Mouse (Mus musculus) embryo, embryonic 11 days (tissue): Measurements from ENCODE around the gene Birc2.
"Not testable (repeated sequence)": the region's sequence is repeated elsewhere in the genome, so short reads cannot be mapped to it uniquely, and the experiment has no call there.

Source experiments
- DNase-seq: peaks from one replicate; pipeline ENCODE4 v3.0.0-alpha.2; 2015

Gene Birc2

DNA sequence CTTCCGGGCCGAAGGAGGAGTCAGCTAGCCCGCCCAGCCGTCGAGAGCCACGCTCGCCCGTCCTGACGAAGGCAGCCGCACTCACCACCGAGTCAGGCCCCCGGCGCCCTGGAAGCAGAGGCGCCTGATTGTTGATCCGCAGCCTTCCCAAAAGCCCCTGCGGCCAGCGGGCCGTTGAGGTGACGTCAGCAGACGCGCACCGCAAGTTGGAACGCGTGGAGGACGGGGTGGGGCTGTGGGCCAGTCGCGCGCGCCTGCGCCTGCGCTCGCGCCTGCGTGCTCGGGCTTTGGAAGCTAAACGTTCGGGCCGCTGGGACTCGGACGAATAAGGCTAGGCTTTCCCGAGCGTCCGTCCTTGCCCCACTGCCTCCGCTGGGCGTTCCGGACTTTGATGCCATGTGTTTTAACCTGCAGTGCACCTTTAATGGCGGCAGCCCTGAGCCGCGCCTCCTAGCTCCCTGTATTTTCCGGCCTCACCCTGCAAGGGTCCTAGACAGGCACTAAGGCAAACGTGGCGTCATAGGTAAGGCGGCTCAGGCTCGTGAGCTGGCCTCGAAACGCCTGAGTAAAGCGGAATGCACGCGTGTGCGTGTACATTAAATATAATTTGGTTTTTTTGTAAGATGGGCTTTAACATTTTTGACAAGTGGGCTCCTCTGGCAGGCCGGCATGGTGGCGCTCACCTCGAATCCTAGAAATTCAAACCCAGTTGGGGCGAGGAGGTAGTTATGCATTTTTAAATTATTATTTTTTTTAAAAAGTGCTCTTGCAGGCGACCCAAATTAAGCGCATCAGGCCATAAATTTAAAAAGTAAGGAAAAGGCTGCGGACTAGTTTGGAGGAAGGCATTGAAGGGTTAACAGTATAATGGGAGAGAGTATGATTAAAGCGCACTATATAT, at the start of gene Birc2:
TSS of gene Birc2 (minus strand) at position 160 of the 901 bp plus-strand sequence.
- DNase-seq, result peak; percentile 99

DNA sequence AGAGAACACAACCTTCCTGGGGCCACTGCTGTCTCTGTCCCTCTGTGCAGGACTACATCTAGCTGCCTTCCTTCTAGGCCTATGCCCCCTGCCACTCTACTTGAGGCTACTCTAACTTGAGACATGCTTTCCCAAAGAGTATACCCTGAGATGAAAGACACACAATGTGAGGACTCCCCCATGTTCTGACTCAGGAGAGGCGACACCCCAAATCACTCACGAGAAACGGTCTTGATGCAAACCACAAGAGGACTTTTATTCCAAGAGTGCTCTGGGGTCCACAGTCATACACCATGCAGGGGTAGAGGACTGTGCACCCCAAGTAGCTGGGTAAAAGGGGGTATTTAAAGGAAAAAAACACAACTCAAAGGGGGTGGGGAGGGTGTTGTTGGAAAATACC, 47.5 kb upstream of the Birc2 start:
- DNase-seq, result no peak

DNA sequence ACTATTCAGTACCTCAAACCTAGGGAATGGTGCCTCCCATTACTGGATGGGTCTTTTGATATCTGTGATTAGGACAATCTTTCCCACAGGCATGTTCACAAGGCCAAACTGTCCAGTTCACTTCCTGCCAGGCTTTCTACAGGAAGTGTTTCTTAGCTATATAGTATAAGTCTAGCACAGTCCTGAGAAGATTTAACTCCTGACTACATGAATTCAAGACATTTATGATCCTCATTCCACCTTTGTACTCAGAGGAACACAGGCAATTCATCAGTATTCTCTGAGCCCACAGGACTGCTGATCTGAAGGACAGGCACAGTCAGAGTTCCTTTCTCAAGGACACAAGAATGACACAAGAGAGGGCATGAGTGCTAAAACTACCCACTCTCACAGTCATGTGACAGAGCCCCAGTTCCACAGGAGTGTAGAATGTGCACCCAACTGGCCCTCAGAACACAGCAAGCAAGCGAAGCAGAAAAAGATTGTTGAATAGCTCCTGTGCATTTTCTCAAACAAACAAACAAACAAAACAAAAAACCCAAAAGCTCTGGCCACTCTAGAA, 45.5 kb upstream of the Birc2 start:
- no peak for DNase-seq

DNA sequence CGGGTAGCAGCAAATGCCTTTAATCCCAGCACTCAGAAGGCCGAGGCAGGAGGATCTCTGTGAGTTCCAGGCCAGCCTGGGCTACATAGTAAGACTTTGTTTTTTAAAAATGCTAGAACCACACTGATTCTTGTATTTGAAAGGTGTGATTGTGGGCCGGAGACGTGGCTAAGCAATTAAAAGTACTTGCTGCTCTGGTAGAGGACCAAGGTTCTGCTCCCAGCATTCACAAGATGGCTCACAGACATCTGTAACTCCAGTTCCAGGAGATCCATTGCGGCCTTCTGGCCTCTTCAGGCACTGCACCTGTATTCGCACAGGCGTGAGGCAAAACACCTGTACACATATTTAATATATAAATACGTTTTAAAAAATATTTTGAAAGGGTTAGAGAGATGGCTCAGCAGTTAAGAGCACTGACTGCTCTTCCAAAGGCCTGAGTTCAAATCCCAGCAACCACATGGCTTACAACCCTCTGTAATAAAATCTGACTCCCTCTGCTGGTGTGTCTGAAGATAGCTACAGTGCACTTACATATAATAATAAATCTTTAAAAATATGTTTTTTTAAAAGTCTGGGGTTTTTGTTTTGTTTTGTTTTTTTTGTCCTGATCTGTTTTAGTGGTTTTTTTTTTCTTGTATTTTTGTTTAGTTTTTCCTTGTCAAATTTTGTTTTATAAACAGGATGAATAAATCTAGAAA, 36.8 kb upstream of the Birc2 start:
- DNase-seq, result no peak

DNA sequence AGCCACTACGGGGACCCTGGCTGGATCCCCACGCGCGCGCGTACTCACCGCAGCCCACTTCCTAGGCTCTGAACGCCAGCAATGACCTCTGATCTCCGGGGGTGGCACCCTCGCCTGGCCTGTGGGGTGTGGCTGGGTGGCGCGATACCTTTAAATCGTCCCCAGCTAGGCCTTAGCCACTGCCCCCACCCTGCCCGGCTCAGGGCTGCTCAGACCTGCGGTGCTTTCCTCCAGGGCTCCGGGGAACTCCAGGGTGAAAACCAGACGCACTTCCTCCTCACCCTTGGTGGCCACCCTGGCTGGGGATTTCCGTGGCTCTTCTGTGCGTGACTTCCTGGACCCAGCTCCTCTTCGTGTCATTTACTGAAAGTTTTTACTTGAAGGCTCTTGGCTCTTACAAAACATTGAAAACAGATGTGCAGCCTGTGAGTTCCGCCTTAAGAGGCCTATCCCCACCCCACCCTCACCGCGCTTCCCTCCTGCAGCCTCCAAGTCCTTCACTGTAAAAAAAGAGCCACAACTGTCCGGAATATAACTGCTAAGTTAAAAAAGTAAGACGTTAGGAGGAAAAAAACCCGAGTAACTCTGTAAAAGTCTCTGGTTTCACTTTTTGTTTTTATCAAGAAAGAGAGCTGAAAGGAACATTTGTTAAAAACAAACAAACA, 36.0 kb upstream of the Birc2 start, which contains the start of gene Birc3:
TSS of gene Birc3 (minus strand) at position 412 of the 665 bp plus-strand sequence.
- DNase-seq, result peak; percentile 68

DNA sequence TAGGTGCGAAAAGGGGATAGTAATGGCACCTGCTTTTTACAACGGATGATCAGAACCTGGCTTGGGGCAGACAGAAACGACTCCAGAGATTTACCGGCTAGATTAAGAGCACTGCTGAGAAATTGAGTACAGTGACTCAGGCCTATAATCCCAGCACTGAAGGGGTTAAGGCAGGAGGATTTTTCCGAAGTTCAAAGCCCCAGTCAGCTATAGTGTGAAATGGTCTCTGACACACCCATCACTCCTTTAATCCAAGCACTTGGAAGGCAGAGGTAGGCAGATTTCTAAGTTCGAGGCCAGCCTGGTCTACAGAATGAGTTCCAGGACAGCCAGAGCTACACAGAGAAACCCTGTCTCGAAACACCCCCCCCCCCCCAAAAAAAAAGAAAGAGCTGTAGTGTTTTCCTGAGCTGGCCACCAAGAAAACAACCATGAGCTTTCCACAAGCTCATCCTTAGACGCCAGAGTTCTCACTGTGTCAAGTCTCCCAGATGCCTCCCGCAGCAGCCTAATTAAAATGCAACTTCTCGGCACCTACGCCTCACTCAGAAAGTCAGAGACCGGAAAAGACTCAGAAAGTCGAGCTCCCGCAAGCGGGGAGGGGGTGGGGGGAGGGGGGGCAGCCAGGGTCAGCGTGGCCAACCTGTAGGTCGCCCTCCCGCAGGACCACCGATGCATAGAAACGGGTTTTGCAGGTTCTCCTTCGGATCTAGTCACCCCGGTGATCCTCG, 35.3 kb upstream of the Birc2 start:
- peak; percentile 53 for DNase-seq

DNA sequence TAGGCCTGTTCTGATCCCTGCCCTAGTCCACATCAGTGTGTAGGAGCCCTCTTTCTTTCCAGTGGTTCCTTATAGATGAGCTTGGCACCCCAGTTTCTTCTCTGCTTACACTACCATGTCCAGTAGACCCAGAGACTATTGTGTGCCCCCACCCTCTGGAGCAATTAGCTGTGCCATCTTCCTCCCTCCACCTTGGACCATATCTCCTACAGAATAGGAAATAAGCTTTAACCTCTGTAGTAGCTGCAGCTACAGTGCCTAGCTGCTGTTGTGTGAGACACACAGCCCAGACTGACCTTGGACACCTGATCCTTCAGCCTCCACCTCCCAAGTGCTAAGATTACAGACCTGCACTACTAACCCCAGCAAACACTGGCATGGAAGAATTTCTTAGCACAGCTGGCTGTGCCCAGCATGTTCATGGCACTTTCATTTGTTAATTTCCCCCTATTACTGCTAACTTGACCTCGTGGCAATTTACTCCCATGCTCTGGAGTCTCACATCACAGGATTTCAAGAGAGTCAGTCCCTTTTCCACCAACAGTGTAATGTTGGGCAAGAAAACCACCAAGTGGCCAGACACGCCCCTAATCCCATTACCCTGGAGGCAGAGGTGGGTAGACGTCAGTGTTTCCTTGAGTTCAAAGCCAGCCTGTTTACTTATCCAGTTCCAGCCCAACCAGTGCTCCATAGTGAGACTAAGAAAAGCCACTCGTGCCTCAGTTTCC, 34.6 kb upstream of the Birc2 start:
- DNase-seq, result no peak

DNA sequence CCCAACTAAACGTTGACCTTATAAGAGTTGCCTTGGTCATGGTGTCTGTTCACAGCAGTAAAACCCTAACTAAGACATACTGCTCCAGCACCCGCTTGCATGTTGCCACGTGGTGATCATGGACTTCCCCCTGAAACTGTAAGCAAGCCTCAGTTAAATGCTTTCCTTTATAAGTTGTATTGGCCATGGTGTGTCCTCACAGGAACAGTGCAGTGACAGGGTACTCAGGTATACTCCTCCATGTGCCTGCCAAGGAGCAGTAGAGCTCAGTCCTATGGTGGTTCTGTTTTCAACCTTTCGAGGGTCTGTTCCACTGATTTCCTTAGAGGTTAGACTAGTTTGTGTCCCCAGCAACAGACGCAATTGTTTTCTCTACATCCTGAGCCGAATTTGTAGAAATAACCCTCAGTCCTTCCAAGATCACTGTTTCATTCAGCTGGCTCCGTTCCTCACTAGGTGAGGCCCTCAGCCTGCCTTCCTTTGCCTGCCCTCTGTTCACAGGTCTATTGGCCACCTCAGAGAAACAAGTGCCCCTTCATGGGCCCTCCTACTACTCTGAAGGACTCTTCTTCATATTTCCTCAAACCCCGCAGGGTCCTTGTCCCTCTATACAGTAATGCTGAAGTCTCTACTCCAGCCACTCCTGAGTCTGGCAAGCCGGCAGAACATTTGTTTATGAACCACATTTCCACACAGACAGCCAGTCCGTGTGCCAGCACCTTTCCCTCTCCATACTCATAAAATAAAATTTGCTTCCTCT, 33.9 kb upstream of the Birc2 start:
- DNase-seq, result no peak

DNA sequence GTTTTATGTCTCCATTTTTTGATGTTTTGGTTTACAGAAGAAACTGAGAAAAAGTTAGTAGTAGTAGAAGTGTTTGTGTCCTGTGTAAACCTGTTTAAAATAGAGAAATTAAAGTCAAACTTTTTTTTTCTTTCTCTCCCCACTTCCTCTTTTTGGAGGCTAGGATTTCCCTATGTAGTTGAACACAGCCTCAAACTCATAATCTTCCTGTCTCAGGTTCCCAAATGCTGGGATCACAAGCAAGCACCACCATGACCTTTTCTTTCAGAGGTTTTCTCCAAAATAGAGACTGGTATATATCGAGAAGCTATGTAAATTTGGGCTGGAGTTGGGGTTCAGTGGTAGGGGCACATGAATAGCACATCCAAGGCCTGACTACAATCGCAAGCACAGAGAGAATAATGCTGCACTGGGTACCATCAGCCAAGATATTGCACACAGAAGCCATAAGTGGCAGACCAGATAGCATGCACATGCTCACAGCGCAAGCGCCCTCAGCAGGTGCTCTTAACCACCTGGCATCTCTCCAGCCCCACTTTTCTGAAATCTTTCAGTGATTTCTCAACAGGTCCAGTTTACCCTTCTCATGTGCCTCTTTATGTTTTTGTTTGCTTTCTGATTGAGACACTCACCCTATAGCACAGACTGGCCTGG, 32.1 kb upstream of the Birc2 start:
- no peak for DNase-seq

DNA sequence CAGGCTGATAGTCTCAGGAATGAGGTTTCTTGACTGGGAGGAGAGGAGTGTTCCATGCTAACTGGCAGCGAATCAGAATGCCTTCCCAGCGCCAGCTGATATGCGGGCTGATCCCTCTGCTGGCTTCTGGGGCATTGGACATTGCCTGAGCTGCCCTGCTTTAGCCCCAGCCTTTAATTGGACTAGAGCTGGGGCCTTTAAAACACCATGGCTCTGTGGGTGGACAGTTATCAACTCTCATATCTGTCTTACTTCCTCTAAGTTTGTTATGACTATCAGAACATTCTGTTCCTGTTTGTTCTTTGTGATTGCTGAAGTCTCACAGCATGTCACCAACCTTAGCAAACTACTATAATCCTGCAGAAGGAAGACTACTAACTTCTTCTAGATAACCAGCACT, 31.1 kb upstream of the Birc2 start:
- no peak for DNase-seq

DNA sequence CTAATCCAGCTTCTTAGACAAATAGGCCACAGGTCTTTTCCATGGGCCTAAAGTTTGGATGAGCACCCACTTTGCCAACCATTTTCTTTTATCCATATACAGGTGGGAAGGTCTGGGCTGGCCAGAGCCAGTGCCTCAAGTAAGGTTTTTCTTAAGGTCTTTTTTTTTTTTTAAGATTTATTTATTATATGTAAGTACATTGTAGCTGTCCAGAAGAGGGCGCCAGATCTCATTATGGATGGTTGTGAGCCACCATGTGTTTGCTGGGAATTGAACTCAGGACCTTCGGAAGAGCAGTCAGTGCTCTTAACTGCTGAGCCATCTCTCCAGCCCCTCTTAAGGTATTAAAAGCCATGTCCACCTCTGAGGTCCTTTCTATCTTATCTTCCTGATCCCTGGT, 30.1 kb upstream of the Birc2 start:
- peak; percentile 8 for DNase-seq

DNA sequence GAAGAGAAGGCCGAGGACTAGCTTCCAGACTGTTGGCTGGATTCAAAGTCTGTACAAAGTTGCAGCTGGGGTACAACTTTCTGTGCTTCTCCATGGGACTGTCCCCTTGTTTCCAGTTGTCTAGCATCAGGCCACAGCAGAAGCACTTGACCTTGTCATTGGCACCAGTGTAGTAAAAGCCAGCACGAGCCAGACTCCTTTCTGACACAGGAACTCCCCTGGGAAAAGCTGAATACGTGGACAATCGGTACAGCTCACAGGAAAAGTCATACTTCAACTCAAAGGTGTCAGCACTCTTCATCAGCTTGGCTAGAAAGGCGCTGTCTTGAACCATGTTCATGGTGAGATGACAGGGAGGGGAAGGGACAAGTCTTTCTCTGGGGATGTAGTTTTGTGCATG, 24.1 kb upstream of the Birc2 start:
- DNase-seq, result no peak

DNA sequence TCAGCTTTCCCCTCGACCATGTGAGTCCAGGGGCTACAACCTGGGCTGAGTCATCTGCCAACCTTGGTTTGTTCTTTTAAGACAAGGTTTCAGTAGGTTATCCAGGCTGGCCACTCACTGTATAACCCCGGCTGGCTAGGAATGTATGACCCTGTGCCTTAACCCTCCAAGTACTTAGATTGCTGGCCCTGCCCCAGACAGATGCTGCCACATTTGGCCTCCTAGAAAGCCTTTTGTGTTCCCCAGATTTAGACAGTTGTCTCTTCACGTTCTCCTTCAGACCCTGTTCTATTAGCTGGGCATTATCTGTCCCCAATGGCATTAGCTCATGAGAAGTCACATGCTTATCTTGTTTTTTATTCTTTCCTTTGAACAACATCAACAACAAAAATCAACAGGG, 19.0 kb upstream of the Birc2 start:
- DNase-seq, result no peak

DNA sequence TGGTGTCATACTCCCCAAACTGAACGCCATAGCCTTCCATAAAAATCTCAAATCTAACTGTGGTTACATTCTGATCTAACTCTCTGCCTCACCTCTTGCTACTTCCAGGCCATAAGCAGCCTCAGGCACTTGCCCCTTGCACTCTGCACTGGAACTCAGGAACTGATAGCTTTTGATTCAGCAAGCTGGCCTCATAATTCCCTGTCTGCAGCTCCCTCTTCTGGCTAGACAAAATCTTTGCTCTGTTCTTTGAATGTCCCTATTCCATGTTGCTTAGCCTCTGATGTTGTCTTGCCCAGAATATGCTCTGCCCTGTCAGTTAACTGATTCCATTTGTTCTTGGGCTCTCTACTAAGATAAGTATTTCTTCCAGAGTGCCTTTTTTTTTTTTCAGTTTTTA, 18.5 kb upstream of the Birc2 start:
- peak; percentile 68 for DNase-seq

DNA sequence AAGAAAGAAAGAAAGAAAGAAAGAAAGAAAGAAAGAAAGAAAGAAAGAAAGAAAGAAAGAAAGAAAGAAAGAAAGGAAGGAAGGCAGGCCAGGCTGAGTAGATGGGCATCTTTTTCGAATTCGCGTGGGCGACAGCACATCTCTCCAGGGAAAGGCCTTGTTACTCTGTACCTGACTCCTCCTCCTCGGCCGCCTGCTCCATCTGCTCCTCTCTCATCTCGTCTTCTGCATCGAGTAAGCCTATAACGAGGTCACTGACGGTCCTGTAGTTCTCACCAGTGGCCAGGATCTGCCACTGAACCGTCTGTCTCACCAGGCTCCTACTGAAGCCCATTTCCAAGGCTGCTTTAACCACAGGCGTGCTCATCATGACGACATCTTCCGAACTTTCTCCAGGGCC, 17.3 kb upstream of the Birc2 start:
- not testable (repeated sequence) for DNase-seq

DNA sequence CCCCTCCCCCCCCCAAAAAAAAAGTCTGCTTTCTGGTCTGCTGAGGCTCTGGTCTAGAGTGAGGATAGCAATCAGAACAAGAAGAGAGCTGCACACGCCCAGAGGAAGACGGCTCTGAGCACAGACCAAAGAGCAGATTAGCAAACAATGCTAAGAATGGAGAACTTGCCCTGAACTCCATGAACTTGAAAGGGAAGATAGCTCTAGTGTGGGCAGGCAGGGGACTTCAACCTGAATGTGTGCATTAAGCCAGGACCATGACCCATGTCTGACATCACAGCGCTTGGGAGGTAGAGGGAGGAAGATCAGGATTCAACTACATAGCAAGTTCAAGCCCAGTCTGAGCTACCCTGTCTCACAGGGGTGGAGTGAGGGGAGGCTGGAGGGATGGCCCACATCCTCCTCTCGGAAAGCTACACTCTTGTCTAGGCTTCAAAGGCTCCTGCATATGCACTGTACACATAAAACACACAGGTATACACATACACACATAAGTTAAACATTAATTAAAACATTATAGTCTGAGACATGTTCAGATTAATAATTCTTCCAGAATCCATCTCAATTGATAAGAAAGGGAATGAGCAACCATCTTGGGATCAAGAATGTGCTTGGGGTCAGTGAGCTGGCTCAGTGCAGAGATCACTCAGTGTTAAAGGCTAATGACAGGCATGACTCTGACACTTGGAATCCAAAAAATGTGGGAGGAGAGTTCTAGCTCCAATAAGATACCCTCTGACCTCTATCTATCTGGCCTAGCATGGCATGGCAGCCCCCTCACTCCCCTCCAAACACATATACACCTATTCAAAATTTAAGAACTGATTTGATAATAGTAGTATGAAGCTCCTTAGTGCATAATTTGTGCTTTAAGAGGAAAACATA, 15.7 kb upstream of the Birc2 start:
- no peak for DNase-seq

DNA sequence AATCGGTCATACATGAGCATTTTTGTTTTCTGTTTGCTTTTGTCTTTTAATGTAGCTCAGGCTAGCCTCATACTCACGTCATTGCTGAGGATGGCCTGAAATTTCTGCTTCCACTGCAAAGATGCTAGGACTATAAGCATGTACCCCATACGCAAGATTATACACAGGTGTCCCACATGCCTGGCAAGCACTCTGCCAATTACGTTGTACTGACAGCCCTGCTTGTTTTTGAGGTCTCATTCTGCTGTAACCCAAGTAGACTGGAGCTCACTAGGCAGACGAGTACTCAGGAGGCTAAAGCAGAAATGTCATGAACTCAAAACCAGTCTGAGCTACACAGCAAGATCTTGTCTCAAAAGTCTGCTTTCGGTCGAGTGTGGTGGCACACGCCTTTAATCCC, 15.0 kb upstream of the Birc2 start:
- DNase-seq, result no peak

DNA sequence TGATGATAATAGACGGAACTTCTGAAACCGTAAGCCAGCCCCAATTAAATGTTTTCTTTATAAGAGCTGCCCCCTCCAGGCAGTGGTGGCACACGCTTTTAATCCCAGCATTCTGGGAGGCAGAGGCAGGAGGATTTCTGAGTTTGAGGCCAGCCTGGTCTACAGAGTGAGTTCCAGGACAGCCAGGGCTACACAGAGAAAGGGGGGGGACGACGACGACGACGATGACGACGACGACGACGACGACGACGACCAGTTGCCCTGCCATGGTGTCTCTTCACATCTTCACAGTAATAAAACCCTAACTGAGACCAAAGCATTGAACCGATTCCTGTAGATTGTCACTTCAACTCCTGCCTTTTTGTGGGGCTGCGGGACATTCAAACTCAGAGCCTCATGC, 11.3 kb upstream of the Birc2 start:
- no peak for DNase-seq

DNA sequence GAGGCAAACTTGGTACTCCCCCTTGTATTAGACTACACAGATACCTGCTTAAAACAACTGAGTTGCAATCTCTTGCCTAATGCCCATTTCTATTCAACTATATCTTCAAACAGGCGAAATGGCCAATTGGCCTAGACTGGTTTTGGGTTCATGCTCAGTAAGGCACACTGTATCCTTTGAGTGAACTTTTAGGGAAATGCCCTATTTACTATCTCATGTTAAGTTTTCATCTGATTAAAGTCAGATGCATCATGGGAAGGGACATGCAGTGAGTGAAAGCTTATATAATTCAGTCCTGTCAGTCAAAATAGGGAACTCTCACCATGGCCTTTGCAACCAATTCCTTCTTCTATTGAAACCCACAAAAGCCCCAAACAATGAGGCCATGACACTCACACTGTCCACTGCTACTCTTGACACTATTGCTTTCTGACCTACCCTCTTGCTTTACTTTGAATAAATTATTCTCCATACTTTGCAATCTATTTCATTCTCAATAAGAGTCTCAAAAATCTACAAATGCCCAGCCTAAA, 9.9 kb upstream of the Birc2 start:
- DNase-seq, result no peak
